Mouse (Mus musculus) erythroblast, embryonic 14.5 days (primary cell): ENCODE measurements around the gene Lmo1.

Source experiments
- GATA1 ChIP-seq: IDR thresholded peaks from 2 replicates; pipeline ENCODE4 v1.6.1; 2012; ENCODE audit warnings: low read length, inconsistent platforms, mixed read lengths
- TAL1 ChIP-seq: IDR thresholded peaks from 3 replicates; pipeline ENCODE4 v1.6.1; 2012; ENCODE audit warnings: low read length, inconsistent platforms, mixed read lengths

DNA sequence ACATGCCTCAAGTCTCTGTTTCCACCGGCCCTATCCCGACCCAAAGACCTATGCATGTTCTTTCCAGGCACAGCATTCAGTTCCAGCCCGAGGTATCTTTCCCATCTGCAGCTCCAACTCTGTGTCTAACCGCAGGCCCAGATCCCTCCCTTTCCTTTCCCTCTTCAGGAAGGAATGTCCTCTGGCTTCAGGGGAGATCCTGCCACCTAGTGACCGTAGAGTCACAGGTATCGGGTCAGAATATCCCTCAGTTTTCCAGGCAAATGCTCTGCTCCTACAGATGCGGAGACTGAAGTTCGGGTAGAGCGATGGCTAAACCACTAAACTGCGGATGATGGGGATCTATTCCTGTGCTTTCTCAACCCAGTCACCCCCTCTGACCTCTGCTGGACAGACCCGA, 30.3 kb downstream of the Lmo1 start:
- TF ChIP-seq GATA1, result no peak
- TF ChIP-seq TAL1, result no peak
